Mouse (Mus musculus) cortical plate, adult 2 months (tissue): ENCODE data around the gene Tns1.

Experiments used
- CTCF ChIP-seq: fragments of 200-500 bp; IDR thresholded peaks from 2 replicates; pipeline ENCODE4 v1.5.1; 2011; ENCODE audit warnings: mild to moderate bottlenecking, control low read depth, low read length; ENCODE audit not compliant: insufficient read depth; ENCODE audit errors: extremely low read depth
- POLR2A ChIP-seq: fragments of 200-500 bp; IDR thresholded peaks from 2 replicates; pipeline ENCODE4 v1.6.1; 2011; ENCODE audit warnings: mild to moderate bottlenecking, low read length, control low read depth; ENCODE audit not compliant: insufficient read depth; ENCODE audit errors: extremely low read depth

DNA sequence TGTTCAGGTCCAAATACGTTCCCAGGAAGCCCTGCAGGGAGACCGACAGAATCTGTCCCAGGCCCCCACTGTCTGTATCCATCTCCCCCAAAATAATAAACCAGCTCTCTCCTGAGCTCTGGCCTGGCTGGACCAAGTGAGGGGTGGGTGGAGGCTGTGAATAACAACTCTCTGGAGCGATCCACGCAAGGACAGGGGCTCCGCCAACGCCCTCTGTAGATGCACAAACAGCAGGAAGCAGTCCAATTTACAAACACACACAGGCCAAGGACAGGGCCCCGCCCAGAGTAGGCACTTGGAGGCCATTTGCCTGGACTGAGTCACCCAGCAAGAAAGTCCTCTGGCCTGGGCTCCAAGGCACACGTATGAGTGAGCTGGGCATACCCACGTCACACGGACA lies 32.0 kb downstream of the Tns1 start:
- no peak for TF ChIP-seq POLR2A
- TF ChIP-seq CTCF, result no peak
